Mouse (Mus musculus) liver, adult 2 months (tissue): ENCODE data around the gene Camk2d.

ENCODE experiments used
- CTCF ChIP-seq: fragments of 200-500 bp; IDR thresholded peaks from 2 replicates; pipeline ENCODE4 v1.5.1; 2011; ENCODE audit warnings: low read depth, low read length, control low read depth
- POLR2A ChIP-seq: fragments of 200-500 bp; IDR thresholded peaks from 2 replicates; pipeline ENCODE4 v1.6.1; 2011; ENCODE audit warnings: low read length, control low read depth; ENCODE audit not compliant: insufficient read depth; ENCODE audit errors: extremely low read depth

- no peak for TF ChIP-seq CTCF
- TF ChIP-seq POLR2A = no peak
Observed at GRCm38 (mm10) chr3:126831418-126832138, 235.5 kb downstream of the Camk2d start.
